Mouse (Mus musculus) liver, adult 2 months (tissue): ENCODE data around the gene Megf11. TPM values are rescaled to one million over a fixed set of nuclear protein-coding genes. Genes with fewer than 3 reads are reported as not detected.

Experiments used
- DNase-seq: peaks from one replicate; pipeline ENCODE4 v3.0.0-alpha.2; 2011; ENCODE audit warnings: low read depth, low spot score; ENCODE audit errors: extremely low read depth
- H3K27ac ChIP-seq: fragments of 200-500 bp; replicated peaks from 2 replicates; pipeline ENCODE4 v1.5.1; 2012; ENCODE audit warnings: low read depth, mild to moderate bottlenecking, control low read depth, inconsistent platforms, low read length; ENCODE audit not compliant: insufficient read depth
- H3K27me3 ChIP-seq: fragments of 200-500 bp; 2 replicates; pipeline ENCODE4 v1.6.1; 2012; ENCODE audit warnings: mild to moderate bottlenecking, moderate library complexity, low read length, inconsistent platforms; ENCODE audit not compliant: control insufficient read depth, insufficient read depth
- H3K36me3 ChIP-seq: fragments of 200-500 bp; 2 replicates; pipeline ENCODE4 v1.6.1; 2012; ENCODE audit warnings: low read length, inconsistent platforms; ENCODE audit not compliant: control insufficient read depth, insufficient read depth
- H3K4me1 ChIP-seq: fragments of 200-500 bp; 2 replicates; pipeline ENCODE4 v1.6.1; 2011; ENCODE audit warnings: low read length; ENCODE audit not compliant: control insufficient read depth, insufficient read depth
- H3K4me3 ChIP-seq: fragments of 200-500 bp; 2 replicates; pipeline ENCODE4 v1.5.1; 2011; ENCODE audit warnings: low read depth, mild to moderate bottlenecking, control low read depth, low read length, moderate library complexity; ENCODE audit not compliant: insufficient read depth
- H3K79me2 ChIP-seq: fragments of 200-500 bp; 2 replicates; pipeline ENCODE4 v1.6.1; 2012; ENCODE audit warnings: inconsistent platforms, mild to moderate bottlenecking, low read length, moderate library complexity; ENCODE audit not compliant: control insufficient read depth, insufficient read depth
- H3K9ac ChIP-seq: fragments of 200-500 bp; 2 replicates; pipeline ENCODE4 v1.6.1; 2012; ENCODE audit warnings: low read depth, mild to moderate bottlenecking, control low read depth, inconsistent platforms, low read length
- CTCF ChIP-seq: fragments of 200-500 bp; IDR thresholded peaks from 2 replicates; pipeline ENCODE4 v1.5.1; 2011; ENCODE audit warnings: low read depth, low read length, control low read depth
- POLR2A ChIP-seq: fragments of 200-500 bp; IDR thresholded peaks from 2 replicates; pipeline ENCODE4 v1.6.1; 2011; ENCODE audit warnings: low read length, control low read depth; ENCODE audit not compliant: insufficient read depth; ENCODE audit errors: extremely low read depth
- WGBS: fragments of 180-500 bp; shearing (Covaris S2); methylation state at CpG from one replicate; pipeline ENCODE4 v1.1.7; 2018; 5-methylcytosine and 5-hydroxymethylcytosine counted together
- polyA plus RNA-seq: library from polyadenylated mRNA; depleted of rRNA; stranded (reverse); fragments of >200 nt; gene quantifications from 2 replicates; pipeline ENCODE4 v1.2.3, GENCODE M21; 2012
- total RNA-seq: library from RNA; depleted of rRNA; stranded (reverse); fragments of >200 nt; gene quantifications from 2 replicates; pipeline ENCODE4 v1.2.3, GENCODE M21; 2014

Megf11 gene
- total and polyA plus RNA-seq, 2 experiments: 0.09 to 0.13 TPM

GRCm38 (mm10) chr9:64542246-64542645, 156.8 kb downstream of the Megf11 start:
- Histone ChIP-seq H3K9ac (no peak overlapping the region), H3K36me3 (no peaks in the 10 kb centered on the region), H3K4me1 (no peaks in the 10 kb centered on the region), H3K79me2 (no peaks in the 10 kb centered on the region), H3K27ac (no peak overlapping the region), H3K4me3 (no peak overlapping the region), H3K27me3 (no peaks in the 10 kb centered on the region)
- no peak for DNase-seq
- TF ChIP-seq POLR2A (no peak), CTCF (no peak)
- WGBS: 82% methylated on average over 4 of the region's 4 CpGs

GRCm38 (mm10) chr9:64543125-64543524, 157.7 kb downstream of the Megf11 start:
- no peaks in the 10 kb centered on the region for H3K36me3 ChIP-seq
- no peak for DNase-seq
- H3K9ac ChIP-seq: no peak overlapping the region
- no peaks in the 10 kb centered on the region for H3K27me3 ChIP-seq
- TF ChIP-seq POLR2A (no peak), CTCF (no peak)
- no peak overlapping the region for H3K27ac ChIP-seq
- H3K4me3 ChIP-seq: no peak overlapping the region
- no peaks in the 10 kb centered on the region for H3K79me2 ChIP-seq
- WGBS: 44% methylated on average over 7 of the region's 7 CpGs
- H3K4me1 ChIP-seq: no peaks in the 10 kb centered on the region

- peak overlapping the region; percentile 45; the same call in 1 of the 2 replicates for H3K27ac ChIP-seq
- WGBS: 60% methylated on average over 7 of the region's 7 CpGs
- DNase-seq: peak; percentile 8
- no peaks in the 10 kb centered on the region for H3K79me2 ChIP-seq
- TF ChIP-seq POLR2A: no peak
- TF ChIP-seq CTCF: no peak
- no peaks in the 10 kb centered on the region for H3K36me3 ChIP-seq
- H3K9ac ChIP-seq: no peak overlapping the region
- no peaks in the 10 kb centered on the region for H3K27me3 ChIP-seq
- no peak overlapping the region for H3K4me3 ChIP-seq
- H3K4me1 ChIP-seq: no peaks in the 10 kb centered on the region
Observed at GRCm38 (mm10) chr9:64546344-64546991, 161.0 kb downstream of the Megf11 start.

GRCm38 (mm10) chr9:64548332-64548731, 162.9 kb downstream of the Megf11 start:
- Histone ChIP-seq H3K4me1 (no peaks in the 10 kb centered on the region), H3K36me3 (no peaks in the 10 kb centered on the region), H3K4me3 (no peak overlapping the region), H3K27me3 (no peaks in the 10 kb centered on the region), H3K27ac (no peak overlapping the region), H3K9ac (no peak overlapping the region), H3K79me2 (no peaks in the 10 kb centered on the region)
- no peak for TF ChIP-seq POLR2A
- no peak for TF ChIP-seq CTCF
- 95% methylated on average over 6 of the region's 6 CpGs for WGBS
- DNase-seq: no peak

- 93% methylated on average over 1 of the region's 1 CpGs for WGBS
- H3K27ac ChIP-seq: no peak overlapping the region
- no peak for DNase-seq
Observed at GRCm38 (mm10) chr9:64551307-64551706, 165.9 kb downstream of the Megf11 start.

GRCm38 (mm10) chr9:64552046-64552445, 166.6 kb downstream of the Megf11 start:
- Histone ChIP-seq H3K27ac (no peak overlapping the region), H3K4me1 (no peaks in the 10 kb centered on the region), H3K36me3 (no peaks in the 10 kb centered on the region), H3K27me3 (no peaks in the 10 kb centered on the region), H3K9ac (no peak overlapping the region), H3K4me3 (no peak overlapping the region), H3K79me2 (no peaks in the 10 kb centered on the region)
- DNase-seq: no peak
- no peak for TF ChIP-seq POLR2A
- no peak for TF ChIP-seq CTCF
- WGBS: 72% methylated on average over 4 of the region's 4 CpGs

More at GRCm38 (mm10) chr9:64551307-64551706, 165.9 kb downstream of the Megf11 start:
- H3K4me3 ChIP-seq: no peak overlapping the region
- H3K27me3 ChIP-seq: no peaks in the 10 kb centered on the region
- no peaks in the 10 kb centered on the region for H3K79me2 ChIP-seq
- no peaks in the 10 kb centered on the region for H3K36me3 ChIP-seq
- H3K4me1 ChIP-seq: no peaks in the 10 kb centered on the region
- no peak overlapping the region for H3K9ac ChIP-seq
- TF ChIP-seq POLR2A: no peak
- TF ChIP-seq CTCF: no peak
